Comparison of ENCODE assay signal across 11 mouse cellular contexts in the genomic region with DNA sequence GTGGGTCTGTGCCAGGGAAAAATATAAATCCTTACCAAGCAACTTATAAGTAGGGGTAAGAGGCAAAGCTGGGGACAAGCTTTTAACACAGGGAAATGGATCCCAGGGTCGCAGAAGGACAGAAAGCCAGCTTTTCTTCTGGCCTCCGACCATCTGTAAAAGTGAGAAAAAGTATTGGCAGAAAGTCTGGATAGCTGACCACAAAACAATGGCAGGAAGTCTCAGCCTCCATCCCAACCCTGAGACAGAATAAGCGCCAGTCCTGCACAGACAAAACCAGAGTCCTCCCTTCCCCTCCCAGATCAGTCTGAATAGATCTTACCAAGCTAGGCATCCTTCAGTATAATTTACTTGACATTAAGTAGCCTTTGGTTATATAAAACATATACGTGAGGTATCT. TPM values are rescaled to one million over a fixed set of nuclear protein-coding genes. Genes with fewer than 3 reads are reported as not detected.
DNase-seq lines count a peak whose midpoint lies in the region; ATAC-seq and TF ChIP-seq lines count a peak whose summit lies in the region.
"Had no signal": no experiment of that assay in that cellular context is flagged by ENCODE, and none has a peak within 500 bp of the region (broad histone marks: within the 10 kb centered on the region; RNA-seq: fewer than 3 reads in every experiment).

No protein-coding gene starts in this region.

- H3K36me3 ChIP-seq in liver, embryonic 11.5 days (ENCODE audit: control insufficient read depth, insufficient read depth, low read length): no peaks in the 10 kb centered on the region
- H3K36me3 ChIP-seq in liver, embryonic 12.5 days: no peaks in the 10 kb centered on the region
- H3K36me3 ChIP-seq in heart, embryonic 15.5 days: no peaks in the 10 kb centered on the region
- H3K36me3 ChIP-seq in kidney, postnatal 0 days (ENCODE audit: insufficient read depth, low read length): no peaks in the 10 kb centered on the region
- no peaks in the 10 kb centered on the region for H3K36me3 ChIP-seq in small intestine, adult 2 months (ENCODE audit: control insufficient read depth, insufficient read depth, low read length)
- no peaks in the 10 kb centered on the region for H3K36me3 ChIP-seq in midbrain, embryonic 15.5 days (replicated peaks)

- WGBS in liver, embryonic 11.5 days: 55% methylated on average over 4 of the region's 4 CpGs
- WGBS in liver, embryonic 12.5 days (ENCODE audit: insufficient replicate concordance): 36% methylated on average over 4 of the region's 4 CpGs
- WGBS in heart, embryonic 15.5 days: 66% methylated on average over 4 of the region's 4 CpGs
- 74% methylated on average over 4 of the region's 4 CpGs for WGBS in kidney, postnatal 0 days
- 73% methylated on average over 4 of the region's 4 CpGs for WGBS in small intestine, adult 2 months
- 87% methylated on average over 4 of the region's 4 CpGs for WGBS in midbrain, embryonic 15.5 days

- no peak for TF ChIP-seq POLR2A in small intestine, adult 2 months (IDR thresholded peaks at IDR 0.05; ENCODE audit: low read depth, low read length)

- H3K27me3 ChIP-seq in liver, embryonic 11.5 days (replicated peaks; ENCODE audit: control insufficient read depth, insufficient read depth, low read length): no peaks in the 10 kb centered on the region
- H3K27me3 ChIP-seq in liver, embryonic 12.5 days (replicated peaks): no peaks in the 10 kb centered on the region
- no peaks in the 10 kb centered on the region for H3K27me3 ChIP-seq in heart, embryonic 15.5 days
- H3K27me3 ChIP-seq in kidney, postnatal 0 days (ENCODE audit: insufficient read depth, low read length): no peaks in the 10 kb centered on the region
- no peaks in the 10 kb centered on the region; the same call in 1 of the 2 replicates for H3K27me3 ChIP-seq in small intestine, adult 2 months (ENCODE audit: control insufficient read depth, insufficient read depth, low read length)
- H3K27me3 ChIP-seq in midbrain, embryonic 15.5 days (replicated peaks): no peaks in the 10 kb centered on the region

- no peak for ATAC-seq in liver, embryonic 11.5 days (replicated peaks; ENCODE audit: low FRiP score)
- ATAC-seq in liver, embryonic 12.5 days: no peak
- 0 out of 2 replicates have a peak, but pooled peaks have one; percentile 35 for ATAC-seq in heart, embryonic 15.5 days (replicated peaks; ENCODE audit: insufficient number of reproducible peaks, insufficient read depth, low FRiP score, low read depth)
- no peak for ATAC-seq in kidney, postnatal 0 days (replicated peaks; ENCODE audit: low FRiP score, low read depth)
- ATAC-seq in midbrain, embryonic 15.5 days (replicated peaks): no peak

- no peaks in the 10 kb centered on the region for H3K9me3 ChIP-seq in liver, embryonic 11.5 days (ENCODE audit: control insufficient read depth, low read length)
- no peaks in the 10 kb centered on the region for H3K9me3 ChIP-seq in liver, embryonic 12.5 days (replicated peaks)
- no peaks in the 10 kb centered on the region for H3K9me3 ChIP-seq in heart, embryonic 15.5 days (replicated peaks)
- no peaks in the 10 kb centered on the region for H3K9me3 ChIP-seq in kidney, postnatal 0 days (replicated peaks; ENCODE audit: low read length)
- no peaks in the 10 kb centered on the region for H3K9me3 ChIP-seq in midbrain, embryonic 15.5 days

- H3K4me2 ChIP-seq in liver, embryonic 11.5 days: no peak overlapping the region
- H3K4me2 ChIP-seq in liver, embryonic 12.5 days: no peak overlapping the region
- no peak overlapping the region for H3K4me2 ChIP-seq in heart, embryonic 15.5 days
- no peak overlapping the region for H3K4me2 ChIP-seq in kidney, postnatal 0 days (ENCODE audit: low read length)
- no peak overlapping the region for H3K4me2 ChIP-seq in midbrain, embryonic 15.5 days

- no peak for DNase-seq in liver, embryonic 11.5 days (ENCODE audit: low spot score)
- DNase-seq in kidney, postnatal 0 days (ENCODE audit: low spot score): peak; percentile 28
- no peak for DNase-seq in layer of hippocampus, postnatal 25 days (ENCODE audit: extremely low spot score in 1 of 2, low spot score in 1 of 2)
- no peak for DNase-seq in layer of hippocampus, adult 9-11 months
- DNase-seq: cerebellum, postnatal 10 days; right cerebral cortex, adult 18-20 months had no signal

- H3K4me3 ChIP-seq in liver, embryonic 11.5 days (ENCODE audit: low read depth, low read length): no peak overlapping the region
- H3K4me3 ChIP-seq in liver, embryonic 12.5 days: no peak overlapping the region
- no peak overlapping the region for H3K4me3 ChIP-seq in heart, embryonic 15.5 days
- no peak overlapping the region for H3K4me3 ChIP-seq in kidney, postnatal 0 days (replicated peaks; ENCODE audit: low read depth, low read length)
- H3K4me3 ChIP-seq in small intestine, adult 2 months (ENCODE audit: low read depth, low read length): no peak overlapping the region
- no peak overlapping the region for H3K4me3 ChIP-seq in midbrain, embryonic 15.5 days

- no peak for TF ChIP-seq CTCF in kidney, postnatal 0 days (IDR thresholded peaks at IDR 0.05; ENCODE audit: low read depth)
- TF ChIP-seq CTCF in small intestine, adult 2 months (IDR thresholded peaks at IDR 0.05; ENCODE audit: extremely low read depth, insufficient read length, insufficient replicate concordance, low read depth, low read length): no peak

- no peaks in the 10 kb centered on the region for H3K4me1 ChIP-seq in liver, embryonic 11.5 days (replicated peaks; ENCODE audit: control insufficient read depth, insufficient read depth, low read length)
- H3K4me1 ChIP-seq in liver, embryonic 12.5 days: peaks cover 4% of the 10 kb centered on the region; the same call in 1 of the 2 replicates
- H3K4me1 ChIP-seq in heart, embryonic 15.5 days (replicated peaks): peaks cover 6% of the 10 kb centered on the region; the same call in 1 of the 2 replicates
- H3K4me1 ChIP-seq in kidney, postnatal 0 days (replicated peaks; ENCODE audit: insufficient read depth, low read length): no peaks in the 10 kb centered on the region
- no peaks in the 10 kb centered on the region for H3K4me1 ChIP-seq in small intestine, adult 2 months (ENCODE audit: control insufficient read depth, insufficient read depth, insufficient read length, low read length)
- H3K4me1 ChIP-seq in midbrain, embryonic 15.5 days: no peaks in the 10 kb centered on the region

- 0 out of 2 replicates have a peak overlapping the region, but pooled peaks have one; percentile 39 for H3K27ac ChIP-seq in liver, embryonic 11.5 days (ENCODE audit: low read depth, low read length)
- H3K27ac ChIP-seq in liver, embryonic 12.5 days: no peak overlapping the region
- H3K27ac ChIP-seq in heart, embryonic 15.5 days: peak overlapping the region; percentile 65
- peak overlapping the region; percentile 57; the same call in 1 of the 2 replicates for H3K27ac ChIP-seq in kidney, postnatal 0 days
- H3K27ac ChIP-seq in small intestine, adult 2 months (ENCODE audit: insufficient read depth, low read depth, low read length): 0 out of 2 replicates have a peak overlapping the region, but pooled peaks have one; percentile 27
- H3K27ac ChIP-seq in midbrain, embryonic 15.5 days: no peak overlapping the region

- H3K9ac ChIP-seq in liver, embryonic 11.5 days (ENCODE audit: low read depth, low read length): no peak overlapping the region
- H3K9ac ChIP-seq in liver, embryonic 12.5 days: no peak overlapping the region
- no peak overlapping the region for H3K9ac ChIP-seq in heart, embryonic 15.5 days
- no peak overlapping the region for H3K9ac ChIP-seq in kidney, postnatal 0 days (ENCODE audit: low read depth, low read length)
- no peak overlapping the region for H3K9ac ChIP-seq in midbrain, embryonic 15.5 days

RNA-seq across cellular contexts. Expression of gene Myct1, which starts 1.6 kb away (rescaled TPM):
- 4.4 and 4.9 TPM in 2 replicates for polyA plus RNA-seq in liver, embryonic 11.5 days (2014; fragmentation: Nextera tagmentation; extraction: Ambion mirVana)
- polyA plus RNA-seq in liver, embryonic 12.5 days (2016; fragmentation: Nextera tagmentation; extraction: Ambion mirVana): 3.0 TPM in 2 replicates
- polyA plus RNA-seq in heart, embryonic 15.5 days (2015; fragmentation: Nextera tagmentation; extraction: Ambion mirVana): 5.2 and 7.9 TPM in 2 replicates
- polyA plus RNA-seq in kidney, postnatal 0 days (2015; fragmentation: Nextera tagmentation; extraction: Ambion mirVana): 12.2 and 12.4 TPM in 2 replicates
- 0.74 and 1.0 TPM in 2 replicates for polyA plus RNA-seq in small intestine, adult 2 months (2012; rRNA removed)
- polyA plus RNA-seq in midbrain, embryonic 15.5 days (2015; fragmentation: Nextera tagmentation; extraction: Ambion mirVana): 0.65 and 0.71 TPM in 2 replicates
- total RNA-seq in layer of hippocampus, postnatal 25 days (2021): under 1 TPM; 0.25 to 0.54 TPM

RNA-seq across cellular contexts. Expression of gene Syne1, which starts 40.7 kb away (rescaled TPM):
- 5.0 and 5.7 TPM in 2 replicates for polyA plus RNA-seq in liver, embryonic 11.5 days (2014; fragmentation: Nextera tagmentation; extraction: Ambion mirVana)
- 4.4 and 4.7 TPM in 2 replicates for polyA plus RNA-seq in liver, embryonic 12.5 days (2016; fragmentation: Nextera tagmentation; extraction: Ambion mirVana)
- polyA plus RNA-seq in heart, embryonic 15.5 days (2015; fragmentation: Nextera tagmentation; extraction: Ambion mirVana): 20.7 and 23.2 TPM in 2 replicates
- polyA plus RNA-seq in kidney, postnatal 0 days (2015; fragmentation: Nextera tagmentation; extraction: Ambion mirVana): 5.2 and 5.6 TPM in 2 replicates
- 6.9 and 10.0 TPM in 2 replicates for polyA plus RNA-seq in small intestine, adult 2 months (2012; rRNA removed)
- polyA plus RNA-seq in midbrain, embryonic 15.5 days (2015; fragmentation: Nextera tagmentation; extraction: Ambion mirVana): 16.2 and 17.5 TPM in 2 replicates
- total RNA-seq in layer of hippocampus, postnatal 25 days (2021): 100 to 1,000 TPM; 241 to 279 TPM

RNA-seq across cellular contexts. Expression of gene Vip, which starts 47.0 kb away (rescaled TPM):
- not detected in 2 replicates for polyA plus RNA-seq in liver, embryonic 11.5 days (2014; fragmentation: Nextera tagmentation; extraction: Ambion mirVana)
- 0.11 TPM in 1 of 2 replicates, not detected in the other for polyA plus RNA-seq in liver, embryonic 12.5 days (2016; fragmentation: Nextera tagmentation; extraction: Ambion mirVana)
- 0.13 and 0.37 TPM in 2 replicates for polyA plus RNA-seq in heart, embryonic 15.5 days (2015; fragmentation: Nextera tagmentation; extraction: Ambion mirVana)
- 1.6 and 1.9 TPM in 2 replicates for polyA plus RNA-seq in kidney, postnatal 0 days (2015; fragmentation: Nextera tagmentation; extraction: Ambion mirVana)
- polyA plus RNA-seq in small intestine, adult 2 months (2012; rRNA removed): 6.2 and 7.9 TPM in 2 replicates
- polyA plus RNA-seq in midbrain, embryonic 15.5 days (2015; fragmentation: Nextera tagmentation; extraction: Ambion mirVana): 0.77 and 1.1 TPM in 2 replicates
- 10 to 100 TPM; 12.2 to 18.7 TPM for total RNA-seq in layer of hippocampus, postnatal 25 days (2021)
- polyA plus RNA-seq: limb, embryonic 11.5 days had no signal

Comparison
In these comparisons a context has a peak if more than half of its experiments do, and no peak if none do; other contexts are left out.
1. H3K27ac ChIP-seq: peak in liver, embryonic 11.5 days (single experiment), heart, embryonic 15.5 days (single experiment), kidney, postnatal 0 days (single experiment) and small intestine, adult 2 months (single experiment); none in liver, embryonic 12.5 days (single experiment) and midbrain, embryonic 15.5 days (single experiment).